ENCODE assay signal across 14 mouse cellular contexts in genomic region chr9:61319721-61320120, GRCm38 (mm10). TPM values are rescaled to one million over a fixed set of nuclear protein-coding genes. Genes with fewer than 3 reads are reported as not detected.
A peak's percentile ranks its signal among the peaks of the same experiment; 100 is the strongest.
DNase-seq lines count a peak whose midpoint lies in the region; TF ChIP-seq lines count a peak whose summit lies in the region.
"Had no signal": no experiment of that assay in that cellular context is flagged by ENCODE, and none has a peak within 500 bp of the region (broad histone marks: within the 10 kb centered on the region; RNA-seq: fewer than 3 reads in every experiment).

No protein-coding gene starts in this region.

- H3K4me3 ChIP-seq in small intestine, adult 2 months (ENCODE audit: low read depth, low read length), result no peak overlapping the region
- H3K4me3 ChIP-seq: embryonic facial prominence, embryonic 15.5 days; heart, embryonic 13.5 days; left cerebral cortex, adult 2 months had no signal

- intact Hi-C loops in gastrocnemius, postnatal 14 days (cut with DNase I; ENCODE audit: low total_unique reads), result no loop called here
- intact Hi-C loops in left cerebral cortex, postnatal 14 days (cut with DNase I), result no loop called here

- TF ChIP-seq POLR2A in small intestine, adult 2 months (IDR thresholded peaks at IDR 0.05; ENCODE audit: low read depth, low read length), result no peak

- TF ChIP-seq CTCF in small intestine, adult 2 months (IDR thresholded peaks at IDR 0.05; ENCODE audit: extremely low read depth, insufficient read length, insufficient replicate concordance, low read depth, low read length), result no peak

- H3K27ac ChIP-seq in small intestine, adult 2 months (ENCODE audit: insufficient read depth, low read depth, low read length), result peak overlapping the region; percentile 59
- H3K27ac ChIP-seq: embryonic facial prominence, embryonic 15.5 days; heart, embryonic 13.5 days; hindbrain, embryonic 14.5 days; left cerebral cortex, adult 2 months; liver, embryonic 14.5 days had no signal

- no peaks in the 10 kb centered on the region for H3K27me3 ChIP-seq in small intestine, adult 2 months (ENCODE audit: control insufficient read depth, insufficient read depth, low read length)

- no peaks in the 10 kb centered on the region for H3K36me3 ChIP-seq in small intestine, adult 2 months (ENCODE audit: control insufficient read depth, insufficient read depth, low read length)
- H3K36me3 ChIP-seq: embryonic facial prominence, embryonic 15.5 days; heart, embryonic 13.5 days had no signal

- peaks cover 45% of the 10 kb centered on the region for H3K4me1 ChIP-seq in small intestine, adult 2 months (ENCODE audit: control insufficient read depth, insufficient read depth, insufficient read length, low read length)

- WGBS in small intestine, adult 2 months, result 41% methylated on average over 6 of the region's 6 CpGs

- peak; percentile 31 for DNase-seq in gastrocnemius, postnatal 14 days
- DNase-seq in gastrocnemius, adult 18-20 months (ENCODE audit: low spot score), result no peak
- peak; percentile 10 for DNase-seq in left cerebral cortex, adult 11 months (ENCODE audit: low spot score)
- DNase-seq in left cerebral cortex, postnatal 14 days (ENCODE audit: low spot score in 2 of 2), result no peak
- peak; percentile 86 for DNase-seq in brain, adult 2 months (ENCODE audit: low read depth, low spot score)
- no peak for DNase-seq in right cerebral cortex, postnatal 4 days
- DNase-seq: retina, postnatal 1 day; thymus, postnatal 25 days had no signal

RNA-seq across cellular contexts. Expression of gene Tle3, which starts 52.4 kb away (rescaled TPM):
- total RNA-seq in gastrocnemius, postnatal 14 days (2021), result 10 to 100 TPM; 12.5 to 14.2 TPM
- 1 to 10 TPM; 7.1 TPM for total RNA-seq in gastrocnemius, adult 18-20 months (2021)
- total RNA-seq in left cerebral cortex, postnatal 14 days (2021), result 10 to 100 TPM; 81.7 to 98.0 TPM
- polyA plus RNA-seq in small intestine, adult 2 months (2012; rRNA removed), result 37.4 and 136 TPM in 2 replicates

Comparison
In these comparisons a context has a peak if more than half of its experiments do, and no peak if none do; other contexts are left out.
1. DNase-seq: peak in gastrocnemius, postnatal 14 days (single experiment), left cerebral cortex, adult 11 months (single experiment) and brain, adult 2 months (single experiment); none in gastrocnemius, adult 18-20 months (single experiment), left cerebral cortex, postnatal 14 days (0 of 2) and right cerebral cortex, postnatal 4 days (single experiment).
2. RNA of gene Tle3, which starts 52.4 kb away (total RNA-seq): 81.7 to 98.0 TPM in left cerebral cortex, postnatal 14 days; 12.5 to 14.2 TPM in gastrocnemius, postnatal 14 days and 7.1 TPM in gastrocnemius, adult 18-20 months; every median in the first group is over 4 times any median in the second.